Mouse (Mus musculus) cerebellum, adult 2 months (tissue): ENCODE measurements around the gene Zdhhc4. TPM values are rescaled to one million over a fixed set of nuclear protein-coding genes. Genes with fewer than 3 reads are reported as not detected.

Source experiments
- DNase-seq, 2 experiments: peaks; one replicate each; pipeline ENCODE4 v3.0.0; 2021
- H3K27ac ChIP-seq: fragments of 200-500 bp; 2 replicates; pipeline ENCODE4 v1.5.1; 2012; ENCODE audit warnings: low read length, control low read depth, inconsistent platforms; ENCODE audit not compliant: insufficient read depth
- H3K27me3 ChIP-seq: fragments of 200-500 bp; 2 replicates; pipeline ENCODE4 v1.6.1; 2012; ENCODE audit warnings: inconsistent platforms, mild to moderate bottlenecking, low read length, moderate library complexity; ENCODE audit not compliant: control insufficient read depth, insufficient read depth
- H3K4me1 ChIP-seq: fragments of 200-500 bp; 2 replicates; pipeline ENCODE4 v1.6.1; 2011; ENCODE audit warnings: low read length; ENCODE audit not compliant: control insufficient read depth, insufficient read depth
- H3K4me3 ChIP-seq: fragments of 200-500 bp; replicated peaks from 2 replicates; pipeline ENCODE3; 2011; ENCODE audit warnings: mild to moderate bottlenecking, low read depth, low read length, control low read depth; ENCODE audit not compliant: insufficient read depth
- CTCF ChIP-seq: fragments of 200-500 bp; IDR thresholded peaks from 2 replicates; pipeline ENCODE4 v1.5.1; 2011; ENCODE audit warnings: low read depth, mild to moderate bottlenecking, control low read depth, low read length, moderate library complexity, borderline replicate concordance; ENCODE audit not compliant: insufficient read depth
- POLR2A ChIP-seq: fragments of 200-500 bp; IDR thresholded peaks from 2 replicates; pipeline ENCODE4 v1.6.1; 2011; ENCODE audit warnings: low read length, control low read depth, borderline replicate concordance; ENCODE audit not compliant: insufficient read depth
- WGBS: fragments of 180-500 bp; shearing (Covaris S2); methylation state at CpG from one replicate; pipeline ENCODE4 v1.1.7; 2018; 5-methylcytosine and 5-hydroxymethylcytosine counted together
- polyA plus RNA-seq: library from polyadenylated mRNA; depleted of rRNA; stranded (reverse); fragments of >200 nt; gene quantifications from 2 replicates; pipeline ENCODE4 v1.2.3, GENCODE M21; 2012

The Zdhhc4 gene
- polyA plus RNA-seq, 1 experiment: 68.3 TPM

- Histone ChIP-seq H3K27ac (no peak overlapping the region), H3K4me1 (peaks cover 29% of the 10 kb centered on the region), H3K4me3 (no peak overlapping the region), H3K27me3 (no peaks in the 10 kb centered on the region)
- 9% methylated on average over 3 of the region's 3 CpGs for WGBS
- TF ChIP-seq CTCF (no peak), POLR2A (no peak)
- peak; percentile 23 to 32 for DNase-seq
These were observed 38.9 kb upstream of the Zdhhc4 start for GRCm38 (mm10) chr5:143367931-143368330.

GRCm38 (mm10) chr5:143363678-143364615, 34.9 kb upstream of the Zdhhc4 start:
- Histone ChIP-seq H3K4me1 (peaks cover 12% of the 10 kb centered on the region), H3K4me3 (peak overlapping the region; percentile 63), H3K27ac (no peak overlapping the region), H3K27me3 (no peaks in the 10 kb centered on the region)
- DNase-seq: no peak
- under 1% methylated on average over 47 of the region's 47 CpGs for WGBS
- TF ChIP-seq POLR2A: no peak
- no peak for TF ChIP-seq CTCF

GRCm38 (mm10) chr5:143361428-143361827, 32.4 kb upstream of the Zdhhc4 start:
- Histone ChIP-seq H3K27ac (no peak overlapping the region), H3K4me3 (no peak overlapping the region), H3K27me3 (no peaks in the 10 kb centered on the region), H3K4me1 (no peaks in the 10 kb centered on the region; the same call in 1 of the 2 replicates)
- WGBS: 64% methylated on average over 7 of the region's 7 CpGs
- DNase-seq: no peak
- TF ChIP-seq CTCF (no peak), POLR2A (no peak)

GRCm38 (mm10) chr5:143360000-143360399, 30.9 kb upstream of the Zdhhc4 start:
- no peak for DNase-seq
- no peak overlapping the region for H3K27ac ChIP-seq
- H3K4me1 ChIP-seq: no peaks in the 10 kb centered on the region; the same call in 1 of the 2 replicates
- WGBS: 74% methylated on average over 5 of the region's 5 CpGs
- no peaks in the 10 kb centered on the region for H3K27me3 ChIP-seq
- no peak overlapping the region for H3K4me3 ChIP-seq
- TF ChIP-seq CTCF: peak; percentile 37; the same call in 1 of the 2 replicates
- no peak for TF ChIP-seq POLR2A

- Histone ChIP-seq H3K4me1 (no peaks in the 10 kb centered on the region; the same call in 1 of the 2 replicates), H3K4me3 (no peak overlapping the region), H3K27me3 (no peaks in the 10 kb centered on the region), H3K27ac (no peak overlapping the region)
- TF ChIP-seq POLR2A (no peak), CTCF (no peak)
- DNase-seq: no peak
- WGBS: 43% methylated on average over 7 of the region's 7 CpGs
These were observed 30.2 kb upstream of the Zdhhc4 start for GRCm38 (mm10) chr5:143359263-143359662.

- 3% methylated on average over 28 of the region's 28 CpGs for WGBS
- no peak for DNase-seq
- TF ChIP-seq CTCF (no peak), POLR2A (no peak)
- H3K4me3 ChIP-seq: no peak overlapping the region
- no peaks in the 10 kb centered on the region; the same call in 1 of the 2 replicates for H3K27me3 ChIP-seq
- no peaks in the 10 kb centered on the region; the same call in 1 of the 2 replicates for H3K4me1 ChIP-seq
- no peak overlapping the region for H3K27ac ChIP-seq
These were observed 28.5 kb upstream of the Zdhhc4 start for GRCm38 (mm10) chr5:143357564-143357963.

GRCm38 (mm10) chr5:143356686-143357388, 27.8 kb upstream of the Zdhhc4 start, which contains the start of gene Grid2ip:
TSS of gene Grid2ip (plus strand) at chr5:143357338.
- Histone ChIP-seq H3K4me1 (no peaks in the 10 kb centered on the region; the same call in 1 of the 2 replicates), H3K27me3 (no peaks in the 10 kb centered on the region; the same call in 1 of the 2 replicates), H3K27ac (no peak within 1 kb of the TSS), H3K4me3 (no peak within 1 kb of the TSS)
- DNase-seq: no peak
- TF ChIP-seq CTCF: no peak
- no peak for TF ChIP-seq POLR2A
- 43% methylated on average over 17 of the region's 17 CpGs for WGBS
